Mouse (Mus musculus): ENCODE measurements around the gene Gigyf2. TPM values are rescaled to one million over a fixed set of nuclear protein-coding genes. Genes with fewer than 3 reads are reported as not detected.

Gene Gigyf2
- 127 TPM for total RNA-seq (2023)

GRCm38 (mm10) chr1:87326742-87327163 is at the start of gene Gigyf2:
Gene Gigyf2, plus strand, starts transcription at chr1:87326998.

DNA sequence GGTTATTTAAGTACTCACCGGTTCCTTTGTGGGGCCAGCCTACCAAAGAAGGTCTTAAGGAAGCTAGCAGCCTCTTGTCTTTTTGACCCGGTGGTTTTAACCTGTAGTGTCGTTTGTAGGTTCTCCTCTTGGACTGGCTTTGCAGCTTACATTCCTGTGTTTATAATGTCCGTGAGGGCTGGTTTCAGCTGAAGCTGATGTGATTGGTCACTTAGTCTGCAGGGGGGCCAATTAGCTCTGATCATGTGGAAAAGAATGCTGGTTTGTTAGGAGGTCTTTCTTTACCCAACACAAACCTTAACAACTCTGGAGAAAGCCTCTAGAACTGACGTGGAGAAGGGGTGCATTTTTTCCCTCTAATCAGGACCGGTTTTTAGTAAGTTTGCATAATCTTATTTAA is 67.8 kb downstream of the Gigyf2 start, which contains the start of gene Kcnj13:
Gene Kcnj13, minus strand, starts transcription at position 136 of the 400 bp plus-strand sequence.

DNA sequence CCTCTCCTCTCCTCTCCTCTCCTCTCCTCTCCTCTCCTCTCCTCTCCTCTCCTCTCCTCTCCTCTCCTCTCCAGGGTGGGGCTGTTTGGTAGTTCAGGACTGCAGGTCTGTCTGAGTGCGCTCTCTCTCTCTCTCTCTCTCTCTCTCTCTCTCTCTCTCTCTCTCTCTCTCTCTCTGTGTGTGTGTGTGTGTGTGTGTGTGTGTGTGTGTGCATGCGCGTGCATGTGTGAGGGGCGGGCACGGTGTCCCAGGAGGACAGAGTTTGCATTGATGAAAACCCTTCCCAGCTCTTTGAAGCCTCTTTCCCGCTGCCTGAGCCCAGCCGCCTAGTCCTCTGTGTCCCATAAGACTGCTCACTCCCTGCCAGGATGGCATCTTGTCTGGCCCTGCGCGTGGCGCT is 143.2 kb downstream of the Gigyf2 start, which contains the start of gene Snorc:
Gene Snorc, plus strand, starts transcription at position 301 of the 400 bp plus-strand sequence.

Other genes starting within 250 kb of the Gigyf2 start
- not detected for gene Alppl2, start 237.1 kb upstream of the Gigyf2 start, total RNA-seq (2023)
- not detected for gene Alpi, start 225.4 kb upstream of the Gigyf2 start, total RNA-seq (2023)
- not detected for gene Akp3, start 202.0 kb upstream of the Gigyf2 start, total RNA-seq (2023)
- gene Ecel1, start 170.5 kb upstream of the Gigyf2 start, total RNA-seq (2023), result not detected
- not detected for gene Prss56, start 143.7 kb upstream of the Gigyf2 start, total RNA-seq (2023)
- not detected for gene Chrnd, start 136.4 kb upstream of the Gigyf2 start, total RNA-seq (2023)
- gene Chrng, start 122.3 kb upstream of the Gigyf2 start, total RNA-seq (2023), result not detected
- 132 TPM for gene Eif4e2, start 113.1 kb upstream of the Gigyf2 start, total RNA-seq (2023)
- gene Efhd1, start 62.6 kb upstream of the Gigyf2 start, total RNA-seq (2023), result 1.3 TPM
- gene Kcnj13, start 67.7 kb downstream of the Gigyf2 start, total RNA-seq (2023), result not detected
- gene Snorc, start 143.3 kb downstream of the Gigyf2 start, total RNA-seq (2023), result not detected
- not detected for gene Neu2, start 182.9 kb downstream of the Gigyf2 start, total RNA-seq (2023)
- not detected for gene Ngef, start 246.9 kb downstream of the Gigyf2 start, total RNA-seq (2023)